Comparison of ENCODE assay signal across 25 mouse cellular contexts in genomic region chr17:12385049-12385794, GRCm38 (mm10). TPM values are rescaled to one million over a fixed set of nuclear protein-coding genes. Genes with fewer than 3 reads are reported as not detected.
DNase-seq lines count a peak whose midpoint lies in the region; ATAC-seq and TF ChIP-seq lines count a peak whose summit lies in the region.
"Had no signal": no experiment of that assay in that cellular context is flagged by ENCODE, and none has a peak within 500 bp of the region (broad histone marks: within the 10 kb centered on the region; RNA-seq: fewer than 3 reads in every experiment).

No protein-coding gene starts in this region.

- no peaks in the 10 kb centered on the region for H3K4me1 ChIP-seq in kidney, embryonic 15.5 days
- peaks cover 0 to 10% of the 10 kb centered on the region in 2 experiments; a peak in 2 of 4 replicates for H3K4me1 ChIP-seq in liver, embryonic 14.5 days (replicated peaks; ENCODE audit: control insufficient read depth in 2 of 2, insufficient read depth in 2 of 2, low read length in 1 of 2)
- H3K4me1 ChIP-seq in lung, adult 2 months (ENCODE audit: control insufficient read depth, insufficient read depth, low read length), result no peaks in the 10 kb centered on the region
- H3K4me1 ChIP-seq: forebrain, embryonic 15.5 days; heart, embryonic 13.5 days had no signal

- no peak for ATAC-seq in kidney, embryonic 15.5 days (replicated peaks; ENCODE audit: low FRiP score)
- peak; percentile 37; the same call in 1 of the 2 replicates for ATAC-seq in granulocyte monocyte progenitor cell, adult 5-6 weeks (replicated peaks; ENCODE audit: poor library complexity, severe bottlenecking)
- peak; percentile 51 for ATAC-seq in liver, embryonic 14.5 days (ENCODE audit: insufficient read depth)
- ATAC-seq: forebrain, embryonic 15.5 days had no signal

- H3ac ChIP-seq in myocyte (ENCODE audit: control insufficient read depth, insufficient read length), result no peak overlapping the region

- H3K79me2 ChIP-seq in myocyte (ENCODE audit: control insufficient read depth, insufficient read depth), result no peaks in the 10 kb centered on the region

- H3K4me2 ChIP-seq in kidney, embryonic 15.5 days, result no peak overlapping the region
- no peak overlapping the region for H3K4me2 ChIP-seq in liver, embryonic 14.5 days (ENCODE audit: low read depth)
- H3K4me2 ChIP-seq in myocyte (ENCODE audit: low read depth), result peak overlapping the region; percentile 48
- H3K4me2 ChIP-seq: forebrain, embryonic 15.5 days; heart, embryonic 13.5 days; hindbrain, embryonic 12.5 days; limb, embryonic 13.5 days had no signal

- TF ChIP-seq CTCF in liver, embryonic 14.5 days (IDR thresholded peaks at IDR 0.05; ENCODE audit: low read depth), result no peak
- no peak for TF ChIP-seq CTCF in lung, adult 2 months (IDR thresholded peaks at IDR 0.05; ENCODE audit: insufficient read depth, low read length)

- H3K4me3 ChIP-seq in kidney, embryonic 15.5 days (replicated peaks), result no peak overlapping the region
- H3K4me3 ChIP-seq in liver, embryonic 14.5 days (ENCODE audit: insufficient read depth in 1 of 2, low read depth in 2 of 2, low read length in 2 of 2), result no peak overlapping the region
- H3K4me3 ChIP-seq in myocyte, result no peak overlapping the region
- H3K4me3 ChIP-seq in lung, adult 2 months (replicated peaks; ENCODE audit: extremely low read depth, low read depth, low read length), result no peak overlapping the region
- H3K4me3 ChIP-seq: forebrain, embryonic 15.5 days; heart, embryonic 13.5 days; hindbrain, embryonic 12.5 days; limb, embryonic 13.5 days; midbrain, embryonic 10.5 days had no signal

- H3K9me3 ChIP-seq in kidney, embryonic 15.5 days (replicated peaks), result no peaks in the 10 kb centered on the region
- H3K9me3 ChIP-seq in liver, embryonic 14.5 days (ENCODE audit: control insufficient read depth, low read length), result no peaks in the 10 kb centered on the region
- H3K9me3 ChIP-seq: forebrain, embryonic 15.5 days; heart, embryonic 13.5 days; limb, embryonic 13.5 days; midbrain, embryonic 10.5 days had no signal

- no peak for TF ChIP-seq EP300 in liver, embryonic 14.5 days (IDR thresholded peaks at IDR 0.05; ENCODE audit: low read depth)

- peak; percentile 77 for DNase-seq in kidney, adult 9 months
- peak in 2 of 3 experiments; percentile 16 to 30 for DNase-seq in liver, embryonic 14.5 days (ENCODE audit: low read depth in 3 of 3, low spot score in 3 of 3)
- DNase-seq in heart, adult 11 months, result no peak
- no peak for DNase-seq in lung, adult 2 months
- DNase-seq: adrenal gland, postnatal 10 days; cerebellum, adult 18-20 months; cerebellum, postnatal 14 days; embryo, embryonic 11 days; heart, adult 18-20 months; heart, postnatal 14 days; lung, postnatal 4 days; thymus, adult 18-20 months; thymus, postnatal 4 days had no signal

- no peak for TF ChIP-seq POLR2A in myocyte (IDR thresholded peaks at IDR 0.05; ENCODE audit: insufficient read length, low read depth)
- TF ChIP-seq POLR2A in lung, adult 2 months (IDR thresholded peaks at IDR 0.05; ENCODE audit: borderline replicate concordance, extremely low read depth, low read depth, low read length), result no peak

- no peak overlapping the region for H3K9ac ChIP-seq in kidney, embryonic 15.5 days
- no peak overlapping the region for H3K9ac ChIP-seq in liver, embryonic 14.5 days (replicated peaks)
- H3K9ac ChIP-seq: forebrain, embryonic 15.5 days; heart, embryonic 13.5 days; hindbrain, embryonic 12.5 days; limb, embryonic 13.5 days had no signal

- no peaks in the 10 kb centered on the region for H3K27me3 ChIP-seq in kidney, embryonic 15.5 days
- H3K27me3 ChIP-seq in liver, embryonic 14.5 days (ENCODE audit: control insufficient read depth, insufficient read depth, low read length), result no peaks in the 10 kb centered on the region
- no peaks in the 10 kb centered on the region for H3K27me3 ChIP-seq in myocyte (ENCODE audit: control insufficient read depth, insufficient read depth, insufficient read length)
- H3K27me3 ChIP-seq: forebrain, embryonic 15.5 days; hindbrain, embryonic 12.5 days; limb, embryonic 13.5 days had no signal

- no peaks in the 10 kb centered on the region for H3K36me3 ChIP-seq in kidney, embryonic 15.5 days
- no peaks in the 10 kb centered on the region; the same call in 1 of the 2 replicates for H3K36me3 ChIP-seq in liver, embryonic 14.5 days (replicated peaks; ENCODE audit: control insufficient read depth, insufficient read depth, low read depth)
- no peaks in the 10 kb centered on the region for H3K36me3 ChIP-seq in myocyte (ENCODE audit: control insufficient read depth, insufficient read depth)
- H3K36me3 ChIP-seq: forebrain, embryonic 15.5 days; heart, embryonic 13.5 days; hindbrain, embryonic 12.5 days; limb, embryonic 13.5 days; midbrain, embryonic 10.5 days had no signal

- H3K27ac ChIP-seq in kidney, embryonic 15.5 days, result no peak overlapping the region
- H3K27ac ChIP-seq in liver, embryonic 14.5 days, result no peak overlapping the region
- H3K27ac ChIP-seq: forebrain, embryonic 15.5 days; heart, embryonic 13.5 days; hindbrain, embryonic 12.5 days; kidney, postnatal 0 days; limb, embryonic 13.5 days; midbrain, embryonic 10.5 days had no signal

- 73% methylated on average over 8 of the region's 8 CpGs for WGBS in kidney, embryonic 15.5 days
- 31% methylated on average over 8 of the region's 8 CpGs for WGBS in liver, embryonic 14.5 days (ENCODE audit: insufficient replicate concordance)
- 61% methylated on average over 8 of the region's 8 CpGs for WGBS in lung, adult 2 months

TF ChIP-seq in myocyte, 11 proteins besides CTCF, POLR2A, EP300 and RAD21:
- TF ChIP-seq SRF (IDR thresholded peaks at IDR 0.05; ENCODE audit: control insufficient read depth, insufficient read length, low read depth) (no peak), TCF3 (IDR thresholded peaks at IDR 0.05; ENCODE audit: insufficient read length, low read depth) (no peak), MYOD1 (IDR thresholded peaks at IDR 0.05; ENCODE audit: control insufficient read depth in 1 of 3, insufficient read length in 2 of 3, low read depth in 2 of 3) (no peak), E2F4 (IDR thresholded peaks at IDR 0.05; ENCODE audit: insufficient read depth) (no peak), MYOG (IDR thresholded peaks at IDR 0.05; ENCODE audit: control insufficient read depth in 1 of 3, insufficient read depth in 1 of 3, insufficient read length in 2 of 3, low read depth in 2 of 3) (no peak), TCF12 (IDR thresholded peaks at IDR 0.05; ENCODE audit: insufficient read depth, poor library complexity, severe bottlenecking) (no peak), REST (IDR thresholded peaks at IDR 0.05; ENCODE audit: insufficient read depth, insufficient read length) (no peak), USF1 (IDR thresholded peaks at IDR 0.05; ENCODE audit: low read depth) (no peak), CEBPB (IDR thresholded peaks at IDR 0.05; ENCODE audit: insufficient read depth, poor library complexity, severe bottlenecking) (no peak), MAX (IDR thresholded peaks at IDR 0.05; ENCODE audit: low read depth) (no peak), POLR2AphosphoS2 (IDR thresholded peaks at IDR 0.05; ENCODE audit: insufficient read length, low read depth) (no peak)

RNA-seq across cellular contexts. Expression of gene Plg, which starts 6.8 kb away (rescaled TPM):
- 1.4 and 3.6 TPM in 2 replicates for polyA plus RNA-seq in kidney, embryonic 15.5 days (2015; fragmentation: Nextera tagmentation; extraction: Ambion mirVana)
- not detected in 2 replicates for total RNA-seq in granulocyte monocyte progenitor cell, adult 5-6 weeks (2014; fragmentation: Nextera tagmentation)
- total RNA-seq in granulocyte monocyte progenitor cell, adult 5-6 weeks (2017), result not detected in 2 replicates
- polyA plus RNA-seq in liver, embryonic 14.5 days (2012; rRNA removed), result 164 and 200 TPM in 2 replicates
- polyA plus RNA-seq in liver, embryonic 14.5 days (2014; fragmentation: Nextera tagmentation; extraction: Ambion mirVana), result 202 and 224 TPM in 2 replicates
- polyA plus RNA-seq in myocyte (2012; fragmentation: generic; extraction: Trizol), result not detected
- 0.27 and 0.59 TPM in 2 replicates for polyA plus RNA-seq in lung, adult 2 months (2012; rRNA removed)
- total RNA-seq: heart, adult 18-20 months; heart, postnatal 14 days had no signal
- polyA plus RNA-seq: embryonic facial prominence, embryonic 14.5 days; forebrain, embryonic 15.5 days; hindbrain, embryonic 12.5 days; midbrain, embryonic 10.5 days; neural tube, embryonic 11.5 days; small intestine, adult 2 months had no signal

Comparison
In these comparisons a context has a peak if more than half of its experiments do, and no peak if none do; other contexts are left out.
1. DNase-seq: peak in kidney, adult 9 months (single experiment) and liver, embryonic 14.5 days (2 of 3); none in heart, adult 11 months (single experiment) and lung, adult 2 months (single experiment).
2. RNA of gene Plg, which starts 6.8 kb away (polyA plus RNA-seq): 164 to 224 TPM in liver, embryonic 14.5 days; 1.4 to 3.6 TPM in kidney, embryonic 15.5 days, 0.27 to 0.59 TPM in lung, adult 2 months and not detected in myocyte (single experiment); every median in the first group is over 10 times any median in the second.